Mouse (Mus musculus) gastrocnemius, adult 2 months (tissue): ENCODE data around the gene Shc3. TPM values are rescaled to one million over a fixed set of nuclear protein-coding genes. Genes with fewer than 3 reads are reported as not detected.

Experiments
- DNase-seq: peaks from one replicate; pipeline ENCODE4 v3.0.0; 2022
- H3K27ac ChIP-seq: fragments of 200-600 bp; 2 replicates; pipeline ENCODE4 v1.8.1; 2022; ENCODE audit warnings: mild to moderate bottlenecking
- H3K4me3 ChIP-seq: fragments of 200-600 bp; 2 replicates; pipeline ENCODE4 v1.8.1; 2022; ENCODE audit warnings: mild to moderate bottlenecking, moderate library complexity
- CTCF ChIP-seq: fragments of 200-600 bp; IDR thresholded peaks from 2 replicates; pipeline ENCODE4 v1.8.1; 2022; ENCODE audit warnings: antibody characterized with exemption, mild to moderate bottlenecking, moderate library complexity
- intact Hi-C: fragments of 180-260 bp; cut with DNase I; formaldehyde crosslinking; loops from one replicate; pipeline ENCODE4 v1.15.1; 2025
- total RNA-seq, 2 experiments: library from RNA; stranded (reverse); gene quantifications; 2 replicates each; pipeline ENCODE4 v1.2.3; 2021

Gene Shc3
- total RNA-seq, 2 experiments from 2014 or later, result 0.59 to 1.4 TPM

GRCm38 (mm10) chr13:51446550-51446949 is 122.7 kb downstream of the Shc3 start:
- no peak for DNase-seq
- no peak overlapping the region for H3K27ac ChIP-seq
- TF ChIP-seq CTCF, result no peak
- intact Hi-C loops, result no loop called here
- no peak overlapping the region for H3K4me3 ChIP-seq

GRCm38 (mm10) chr13:51442922-51443321 is 126.3 kb downstream of the Shc3 start:
- intact Hi-C loops, result no loop called here
- Histone ChIP-seq H3K27ac (no peak overlapping the region), H3K4me3 (no peak overlapping the region)
- TF ChIP-seq CTCF, result no peak
- DNase-seq, result no peak

- Histone ChIP-seq H3K27ac (no peak overlapping the region), H3K4me3 (no peak overlapping the region)
- intact Hi-C loops, result no loop called here
- TF ChIP-seq CTCF, result no peak
- no peak for DNase-seq
Observed at GRCm38 (mm10) chr13:51437105-51438085, 131.8 kb downstream of the Shc3 start.

- intact Hi-C loops, result no loop called here
- TF ChIP-seq CTCF, result no peak
- no peak for DNase-seq
- Histone ChIP-seq H3K27ac (no peak overlapping the region), H3K4me3 (no peak overlapping the region)
Observed at GRCm38 (mm10) chr13:51435146-51435545, 134.1 kb downstream of the Shc3 start.

GRCm38 (mm10) chr13:51434460-51434859 is 134.8 kb downstream of the Shc3 start:
- Histone ChIP-seq H3K27ac (no peak overlapping the region), H3K4me3 (no peak overlapping the region)
- TF ChIP-seq CTCF, result peak; percentile 36; the same call in 1 of the 2 replicates
- intact Hi-C loops, result no loop called here
- no peak for DNase-seq

- intact Hi-C loops, result no loop called here
- no peak for DNase-seq
- no peak overlapping the region for H3K4me3 ChIP-seq
- H3K27ac ChIP-seq, result no peak overlapping the region
- no peak for TF ChIP-seq CTCF
Observed at GRCm38 (mm10) chr13:51433371-51433770, 135.8 kb downstream of the Shc3 start.

GRCm38 (mm10) chr13:51425662-51426443 is 143.4 kb downstream of the Shc3 start:
- TF ChIP-seq CTCF, result no peak
- no peak for DNase-seq
- H3K4me3 ChIP-seq, result no peak overlapping the region
- H3K27ac ChIP-seq, result no peak overlapping the region
- intact Hi-C loops, result no loop called here

GRCm38 (mm10) chr13:51424647-51425046 is 144.6 kb downstream of the Shc3 start:
- DNase-seq, result peak; percentile 71
- intact Hi-C loops, result no loop called here
- peak; percentile 85 for TF ChIP-seq CTCF
- Histone ChIP-seq H3K27ac (no peak overlapping the region), H3K4me3 (no peak overlapping the region)

- DNase-seq, result no peak
- intact Hi-C loops, result no loop called here
- H3K27ac ChIP-seq, result no peak overlapping the region
- no peak for TF ChIP-seq CTCF
- H3K4me3 ChIP-seq, result no peak overlapping the region
Observed at GRCm38 (mm10) chr13:51423647-51424046, 145.6 kb downstream of the Shc3 start.

- TF ChIP-seq CTCF, result no peak
- intact Hi-C loops, result no loop called here
- H3K27ac ChIP-seq, result no peak overlapping the region
- DNase-seq, result no peak
- H3K4me3 ChIP-seq, result no peak overlapping the region
Observed at GRCm38 (mm10) chr13:51420861-51421260, 148.4 kb downstream of the Shc3 start.

- TF ChIP-seq CTCF, result no peak
- Histone ChIP-seq H3K27ac (no peak overlapping the region), H3K4me3 (no peak overlapping the region)
- intact Hi-C loops, result loop anchor here (2.0 to 5.0 kb wide), 2 partner anchors 229 to 317 kb away; partner anchors contain the start of gene Spin1
- DNase-seq, result no peak
Observed at GRCm38 (mm10) chr13:51419501-51419900, 149.7 kb downstream of the Shc3 start.

GRCm38 (mm10) chr13:51418942-51419451 is 150.2 kb downstream of the Shc3 start:
- peak overlapping the region; percentile 63 for H3K4me3 ChIP-seq
- H3K27ac ChIP-seq, result peak overlapping the region; percentile 61; the same call in 1 of the 2 replicates
- TF ChIP-seq CTCF, result no peak
- intact Hi-C loops, result loop anchor here (1.0 to 5.0 kb wide), 3 partner anchors 228 to 472 kb away; partner anchors contain the start of gene Spin1
- DNase-seq, result peak; percentile 36
